Mouse (Mus musculus): ENCODE measurements around the gene Adcy5. TPM values are rescaled to one million over a fixed set of nuclear protein-coding genes. Genes with fewer than 3 reads are reported as not detected.

The Adcy5 gene
- polyA plus RNA-seq, 1 experiment from 2014 or later, result 3.0 TPM

DNA sequence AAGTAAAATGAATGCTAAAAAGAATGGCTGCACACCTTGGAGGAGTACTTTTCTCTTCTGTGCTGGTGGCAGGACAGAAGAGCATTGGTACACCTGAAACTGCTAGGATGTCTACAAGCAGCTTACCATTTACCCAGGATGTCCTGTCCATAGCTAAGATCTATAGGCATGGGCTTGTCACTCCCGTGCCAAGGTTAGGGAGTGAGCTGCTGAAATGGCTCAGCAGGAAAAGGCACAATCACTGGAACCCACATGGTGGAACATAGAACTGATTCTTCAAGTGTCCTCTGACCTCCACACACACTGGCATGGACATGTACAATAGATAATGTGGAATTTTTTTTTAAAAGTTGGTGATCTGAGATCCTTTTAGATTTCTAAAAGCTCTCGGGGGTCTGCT, 152.7 kb downstream of the Adcy5 start:
- H3K9me3 ChIP-seq (replicated peaks; ENCODE audit: control insufficient read depth, low read length), result no peaks in the 10 kb centered on the region
- no peaks in the 10 kb centered on the region; the same call in 1 of the 2 replicates for H3K36me3 ChIP-seq (ENCODE audit: control insufficient read depth, insufficient read depth, low read length)
- WGBS, result 88% methylated on average over 2 of the region's 2 CpGs
- no peak overlapping the region for H3K4me3 ChIP-seq (replicated peaks; ENCODE audit: low read length)
- no peak overlapping the region for H3K9ac ChIP-seq (ENCODE audit: low read length)
- ATAC-seq (ENCODE audit: insufficient read depth, low FRiP score), result no peak
- H3K4me1 ChIP-seq (ENCODE audit: control insufficient read depth, insufficient read depth, low read length), result 0 out of 2 replicates have a peak, but pooled peaks cover 7% of the 10 kb centered on the region
- H3K27me3 ChIP-seq (ENCODE audit: control insufficient read depth, insufficient read depth, low read length), result no peaks in the 10 kb centered on the region
- no peak overlapping the region for H3K4me2 ChIP-seq (ENCODE audit: low read depth, low read length)
- H3K27ac ChIP-seq (ENCODE audit: low read length), result no peak overlapping the region

DNA sequence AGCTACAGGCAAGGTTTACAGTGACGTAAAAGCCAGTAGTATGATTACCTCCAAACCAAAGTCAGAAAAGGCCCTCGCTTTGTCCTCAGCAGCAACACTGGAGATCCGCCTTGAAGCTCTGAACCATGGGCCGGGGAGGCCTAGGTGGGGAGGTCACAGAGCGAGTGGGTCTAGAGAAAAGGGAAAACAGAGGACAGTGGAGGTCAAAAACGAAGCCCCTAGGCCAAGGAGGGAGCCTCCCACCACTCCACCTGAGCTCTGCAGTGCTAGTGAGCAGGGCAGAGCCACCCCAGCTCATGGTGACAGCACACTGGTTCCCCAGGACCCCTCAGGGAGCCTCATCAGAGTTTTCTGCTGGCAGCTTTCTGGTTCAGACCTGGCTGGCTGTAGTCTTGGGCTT, 153.3 kb downstream of the Adcy5 start:
- Histone ChIP-seq H3K4me3 (replicated peaks; ENCODE audit: low read length) (no peak overlapping the region), H3K27ac (ENCODE audit: low read length) (no peak overlapping the region), H3K36me3 (ENCODE audit: control insufficient read depth, insufficient read depth, low read length) (no peaks in the 10 kb centered on the region; the same call in 1 of the 2 replicates), H3K27me3 (ENCODE audit: control insufficient read depth, insufficient read depth, low read length) (no peaks in the 10 kb centered on the region), H3K4me2 (ENCODE audit: low read depth, low read length) (no peak overlapping the region), H3K9me3 (replicated peaks; ENCODE audit: control insufficient read depth, low read length) (no peaks in the 10 kb centered on the region), H3K4me1 (ENCODE audit: control insufficient read depth, insufficient read depth, low read length) (0 out of 2 replicates have a peak, but pooled peaks cover 7% of the 10 kb centered on the region), H3K9ac (ENCODE audit: low read length) (no peak overlapping the region)
- no peak for ATAC-seq (ENCODE audit: insufficient read depth, low FRiP score)
- 93% methylated on average over 6 of the region's 6 CpGs for WGBS

DNA sequence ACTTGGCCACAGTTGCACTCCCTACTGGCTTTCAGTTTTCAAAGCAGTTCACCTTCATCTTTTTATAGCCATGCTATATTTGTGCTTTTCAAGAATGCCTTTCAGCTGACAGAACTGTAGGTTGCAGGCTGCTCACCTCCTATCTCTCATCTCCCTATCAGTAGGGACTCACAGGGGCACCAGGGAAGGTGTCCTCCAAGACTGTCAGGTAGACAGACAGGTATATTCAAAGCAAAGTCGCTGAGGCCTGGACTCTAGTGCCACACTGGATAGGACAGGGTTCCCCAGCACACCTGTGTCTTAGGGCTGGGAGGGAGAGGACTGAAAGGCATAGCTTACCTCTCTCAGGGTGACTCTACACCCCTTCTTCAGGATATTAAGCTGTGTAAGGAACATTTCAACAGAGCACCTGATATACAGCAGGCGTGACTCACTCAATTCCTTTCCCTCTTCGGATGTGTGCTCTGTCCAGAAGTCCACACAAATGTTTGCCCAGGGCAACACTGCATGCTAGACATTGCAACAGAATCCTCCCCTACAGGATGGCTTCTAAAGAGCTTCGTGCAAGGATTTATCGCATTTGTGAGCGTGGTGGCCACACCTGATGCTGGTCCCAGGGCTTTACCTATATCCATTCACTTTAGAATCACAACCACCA, 153.9 kb downstream of the Adcy5 start:
- no peaks in the 10 kb centered on the region for H3K27me3 ChIP-seq (ENCODE audit: control insufficient read depth, insufficient read depth, low read length)
- no peak for ATAC-seq (ENCODE audit: insufficient read depth, low FRiP score)

DNA sequence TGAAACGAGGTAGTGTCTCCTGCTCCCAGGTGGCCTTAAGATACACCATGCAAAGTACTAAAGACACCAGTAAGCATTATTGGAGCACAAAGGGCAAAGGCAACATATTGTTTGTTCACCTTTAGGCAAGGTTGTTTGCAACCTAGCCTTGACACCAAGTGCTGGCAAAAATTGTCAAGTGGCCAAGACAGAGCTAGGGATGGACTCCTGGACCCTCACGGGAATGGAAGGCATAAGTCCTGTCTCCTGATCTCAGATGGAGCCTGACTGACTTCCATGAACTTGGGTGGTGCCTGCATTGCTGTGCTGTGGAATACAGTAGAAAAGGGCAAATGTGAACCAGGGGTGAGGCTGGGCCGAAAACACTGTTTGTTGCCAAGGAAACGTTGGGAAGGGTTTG, 155.0 kb downstream of the Adcy5 start:
- no peak overlapping the region for H3K9ac ChIP-seq (ENCODE audit: low read length)
- no peak overlapping the region for H3K4me3 ChIP-seq (replicated peaks; ENCODE audit: low read length)
- 0 out of 2 replicates have a peak, but pooled peaks cover 7% of the 10 kb centered on the region for H3K4me1 ChIP-seq (ENCODE audit: control insufficient read depth, insufficient read depth, low read length)
- H3K4me2 ChIP-seq (ENCODE audit: low read depth, low read length), result no peak overlapping the region
- no peaks in the 10 kb centered on the region for H3K36me3 ChIP-seq (ENCODE audit: control insufficient read depth, insufficient read depth, low read length)
- 81% methylated on average over 4 of the region's 4 CpGs for WGBS
- ATAC-seq (ENCODE audit: insufficient read depth, low FRiP score), result no peak
- H3K27me3 ChIP-seq (ENCODE audit: control insufficient read depth, insufficient read depth, low read length), result no peaks in the 10 kb centered on the region
- no peaks in the 10 kb centered on the region for H3K9me3 ChIP-seq (replicated peaks; ENCODE audit: control insufficient read depth, low read length)
- no peak overlapping the region for H3K27ac ChIP-seq (ENCODE audit: low read length)

More for the DNA sequence above, 153.9 kb downstream of the Adcy5 start:
- Histone ChIP-seq H3K4me2 (ENCODE audit: low read depth, low read length) (no peak overlapping the region), H3K9ac (ENCODE audit: low read length) (no peak overlapping the region), H3K9me3 (replicated peaks; ENCODE audit: control insufficient read depth, low read length) (no peaks in the 10 kb centered on the region), H3K4me3 (replicated peaks; ENCODE audit: low read length) (no peak overlapping the region), H3K27ac (ENCODE audit: low read length) (no peak overlapping the region), H3K36me3 (ENCODE audit: control insufficient read depth, insufficient read depth, low read length) (no peaks in the 10 kb centered on the region), H3K4me1 (ENCODE audit: control insufficient read depth, insufficient read depth, low read length) (0 out of 2 replicates have a peak, but pooled peaks cover 7% of the 10 kb centered on the region)
- 82% methylated on average over 6 of the region's 6 CpGs for WGBS

DNA sequence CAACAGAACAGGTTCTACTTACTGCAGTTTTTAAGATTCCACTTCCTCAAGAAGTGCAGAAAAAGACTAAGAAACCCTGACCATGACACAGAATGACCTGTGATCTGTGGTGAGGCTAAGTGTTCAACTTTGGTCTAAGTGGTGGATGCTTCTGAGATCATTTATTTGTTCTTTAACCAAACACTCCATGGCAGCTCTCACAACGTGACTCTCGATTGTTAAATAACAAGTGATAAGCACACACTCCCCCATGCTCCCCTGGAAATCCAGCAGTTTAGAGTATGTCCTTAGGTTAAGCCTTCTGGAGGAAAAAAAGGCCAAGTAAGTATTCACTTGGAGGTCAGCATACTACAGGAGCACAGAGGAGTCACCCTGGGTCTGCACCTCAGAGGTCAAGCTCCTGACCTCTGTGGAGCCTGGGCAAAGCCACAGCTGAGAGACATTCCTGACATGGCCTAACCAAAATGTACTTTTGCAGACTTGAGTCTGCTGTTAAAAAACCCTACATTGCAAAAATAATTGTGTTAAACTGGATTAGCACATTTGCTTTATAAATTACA, 156.0 kb downstream of the Adcy5 start:
- 0 out of 2 replicates have a peak, but pooled peaks cover 7% of the 10 kb centered on the region for H3K4me1 ChIP-seq (ENCODE audit: control insufficient read depth, insufficient read depth, low read length)
- WGBS, result 24% methylated on average over 2 of the region's 2 CpGs
- H3K27ac ChIP-seq (ENCODE audit: low read length), result no peak overlapping the region
- H3K4me3 ChIP-seq (replicated peaks; ENCODE audit: low read length), result no peak overlapping the region
- H3K9ac ChIP-seq (ENCODE audit: low read length), result no peak overlapping the region
- no peaks in the 10 kb centered on the region for H3K36me3 ChIP-seq (ENCODE audit: control insufficient read depth, insufficient read depth, low read length)
- no peak overlapping the region for H3K4me2 ChIP-seq (ENCODE audit: low read depth, low read length)
- no peak for ATAC-seq (ENCODE audit: insufficient read depth, low FRiP score)
- H3K27me3 ChIP-seq (ENCODE audit: control insufficient read depth, insufficient read depth, low read length), result no peaks in the 10 kb centered on the region
- no peaks in the 10 kb centered on the region for H3K9me3 ChIP-seq (replicated peaks; ENCODE audit: control insufficient read depth, low read length)

DNA sequence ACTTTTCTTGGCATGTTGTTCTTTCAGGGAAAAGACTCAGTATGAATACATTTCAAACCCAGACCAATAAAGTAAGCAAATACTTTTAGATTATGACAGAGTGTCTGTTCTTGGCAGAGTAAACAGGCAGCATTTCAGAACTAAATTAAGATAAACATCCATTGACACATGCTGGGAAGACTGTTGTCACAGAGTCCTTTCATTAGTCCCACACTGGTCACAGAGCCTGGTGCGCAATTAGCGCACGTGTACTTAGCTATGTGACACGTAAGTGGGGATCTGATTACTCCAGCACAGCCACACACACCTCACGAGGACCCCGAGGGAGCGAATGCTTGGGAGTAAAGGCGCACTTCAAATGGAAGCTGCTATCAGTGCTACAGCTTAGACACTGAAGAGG, 156.9 kb downstream of the Adcy5 start:
- no peaks in the 10 kb centered on the region for H3K9me3 ChIP-seq (replicated peaks; ENCODE audit: control insufficient read depth, low read length)
- H3K36me3 ChIP-seq (ENCODE audit: control insufficient read depth, insufficient read depth, low read length), result no peaks in the 10 kb centered on the region
- H3K27ac ChIP-seq (ENCODE audit: low read length), result no peak overlapping the region
- no peaks in the 10 kb centered on the region for H3K27me3 ChIP-seq (ENCODE audit: control insufficient read depth, insufficient read depth, low read length)
- H3K4me2 ChIP-seq (ENCODE audit: low read depth, low read length), result no peak overlapping the region
- H3K4me1 ChIP-seq (ENCODE audit: control insufficient read depth, insufficient read depth, low read length), result 0 out of 2 replicates have a peak, but pooled peaks cover 7% of the 10 kb centered on the region
- no peak for ATAC-seq (ENCODE audit: insufficient read depth, low FRiP score)
- H3K9ac ChIP-seq (ENCODE audit: low read length), result no peak overlapping the region
- H3K4me3 ChIP-seq (replicated peaks; ENCODE audit: low read length), result no peak overlapping the region
- 59% methylated on average over 8 of the region's 8 CpGs for WGBS

DNA sequence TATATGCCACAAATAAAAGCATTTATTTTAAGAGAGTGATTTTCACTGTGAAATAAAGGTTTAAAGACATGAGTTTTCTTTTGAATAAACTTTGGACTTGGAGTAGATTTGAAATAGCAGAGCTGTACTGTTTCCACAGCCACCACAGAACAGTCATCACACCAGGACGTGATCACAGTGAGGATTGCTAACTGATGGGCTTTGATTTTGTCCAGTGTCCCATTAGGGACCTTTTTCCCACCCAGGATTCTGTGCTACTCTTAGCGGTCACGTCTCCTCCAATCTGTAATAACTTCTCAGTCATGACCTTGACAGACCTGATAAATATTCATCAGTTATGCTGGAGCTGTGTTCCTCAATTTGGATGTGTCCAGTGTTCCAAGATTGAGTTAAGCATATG, 160.8 kb downstream of the Adcy5 start:
- peaks cover 7% of the 10 kb centered on the region; the same call in 1 of the 2 replicates for H3K4me1 ChIP-seq (ENCODE audit: control insufficient read depth, insufficient read depth, low read length)
- H3K36me3 ChIP-seq (ENCODE audit: control insufficient read depth, insufficient read depth, low read length), result no peaks in the 10 kb centered on the region
- WGBS, result 74% methylated on average over 3 of the region's 3 CpGs
- H3K27ac ChIP-seq (ENCODE audit: low read length), result no peak overlapping the region
- H3K27me3 ChIP-seq (ENCODE audit: control insufficient read depth, insufficient read depth, low read length), result no peaks in the 10 kb centered on the region
- no peak overlapping the region for H3K9ac ChIP-seq (ENCODE audit: low read length)
- H3K4me2 ChIP-seq (ENCODE audit: low read depth, low read length), result no peak overlapping the region
- no peak overlapping the region for H3K4me3 ChIP-seq (replicated peaks; ENCODE audit: low read length)
- ATAC-seq (ENCODE audit: insufficient read depth, low FRiP score), result no peak
- H3K9me3 ChIP-seq (replicated peaks; ENCODE audit: control insufficient read depth, low read length), result no peaks in the 10 kb centered on the region

DNA sequence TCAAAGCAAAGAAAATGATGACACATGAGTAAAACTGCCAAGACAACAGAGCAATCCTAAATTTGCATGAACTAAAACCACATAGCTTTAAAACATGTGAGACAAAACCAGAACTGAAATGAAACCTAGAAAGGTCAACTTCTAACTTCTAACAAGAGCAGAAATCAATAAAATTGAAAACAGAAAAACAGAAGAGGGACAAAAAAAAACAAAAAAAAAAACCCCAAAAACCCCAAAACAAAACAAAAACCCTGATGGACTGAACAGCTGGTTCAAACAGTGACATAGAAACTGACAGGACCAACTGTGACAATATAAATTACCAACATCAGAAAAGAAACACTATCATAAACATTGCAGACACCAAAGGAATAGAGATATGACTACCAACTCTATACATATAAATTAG, 162.2 kb downstream of the Adcy5 start:
- no peaks in the 10 kb centered on the region for H3K9me3 ChIP-seq (replicated peaks; ENCODE audit: control insufficient read depth, low read length)
- H3K4me2 ChIP-seq (ENCODE audit: low read depth, low read length), result no peak overlapping the region
- ATAC-seq (ENCODE audit: insufficient read depth, low FRiP score), result no peak

DNA sequence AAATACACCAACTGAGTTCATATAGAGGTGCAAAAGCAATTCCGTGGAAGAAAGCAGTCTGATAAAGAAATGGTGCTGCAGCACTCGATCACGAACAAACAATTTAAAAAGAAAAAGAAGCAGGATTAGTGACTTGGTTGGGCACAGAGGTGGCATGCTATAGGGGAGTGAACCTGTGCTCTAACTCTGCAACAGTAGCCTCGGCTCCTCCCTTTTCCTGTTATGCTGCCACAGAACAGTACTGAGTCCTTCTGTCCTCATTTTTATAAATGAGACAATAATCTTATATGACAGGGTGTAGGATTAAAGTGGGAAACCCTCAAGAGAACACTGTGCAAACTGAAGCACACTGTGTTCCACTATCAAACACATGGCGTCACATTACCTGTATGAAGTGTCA, 162.8 kb downstream of the Adcy5 start:
- ATAC-seq (ENCODE audit: insufficient read depth, low FRiP score), result no peak
- 84% methylated on average over 5 of the region's 5 CpGs for WGBS

More for the DNA sequence above, 162.2 kb downstream of the Adcy5 start:
- Histone ChIP-seq H3K27ac (ENCODE audit: low read length) (no peak overlapping the region), H3K4me3 (replicated peaks; ENCODE audit: low read length) (no peak overlapping the region), H3K36me3 (ENCODE audit: control insufficient read depth, insufficient read depth, low read length) (no peaks in the 10 kb centered on the region), H3K9ac (ENCODE audit: low read length) (no peak overlapping the region), H3K4me1 (ENCODE audit: control insufficient read depth, insufficient read depth, low read length) (peaks cover under 1% of the 10 kb centered on the region; the same call in 1 of the 2 replicates), H3K27me3 (ENCODE audit: control insufficient read depth, insufficient read depth, low read length) (no peaks in the 10 kb centered on the region)

More for the DNA sequence above, 162.8 kb downstream of the Adcy5 start:
- Histone ChIP-seq H3K4me1 (ENCODE audit: control insufficient read depth, insufficient read depth, low read length) (no peaks in the 10 kb centered on the region; the same call in 1 of the 2 replicates), H3K36me3 (ENCODE audit: control insufficient read depth, insufficient read depth, low read length) (no peaks in the 10 kb centered on the region), H3K4me3 (replicated peaks; ENCODE audit: low read length) (no peak overlapping the region), H3K27ac (ENCODE audit: low read length) (no peak overlapping the region), H3K9me3 (replicated peaks; ENCODE audit: control insufficient read depth, low read length) (no peaks in the 10 kb centered on the region), H3K27me3 (ENCODE audit: control insufficient read depth, insufficient read depth, low read length) (no peaks in the 10 kb centered on the region), H3K9ac (ENCODE audit: low read length) (no peak overlapping the region), H3K4me2 (ENCODE audit: low read depth, low read length) (no peak overlapping the region)
